Mouse (Mus musculus): ENCODE measurements around the gene Zfp512b.

- TF ChIP-seq CTCF (conservative IDR thresholded peaks at IDR 0.05; ENCODE audit: low read length) (no peak), NANOG (IDR thresholded peaks at IDR 0.05; ENCODE audit: borderline replicate concordance, low read length) (no peak), POU5F1 (IDR thresholded peaks at IDR 0.05; ENCODE audit: borderline replicate concordance, low read length) (no peak)
Observed at GRCm38 (mm10) chr2:181592231-181593041, at the start of gene Zfp512b.
